Mouse (Mus musculus): ENCODE measurements around the gene Snapc2.
A peak's percentile ranks its signal among the peaks of the same experiment; 100 is the strongest.

Gene Snapc2

DNA sequence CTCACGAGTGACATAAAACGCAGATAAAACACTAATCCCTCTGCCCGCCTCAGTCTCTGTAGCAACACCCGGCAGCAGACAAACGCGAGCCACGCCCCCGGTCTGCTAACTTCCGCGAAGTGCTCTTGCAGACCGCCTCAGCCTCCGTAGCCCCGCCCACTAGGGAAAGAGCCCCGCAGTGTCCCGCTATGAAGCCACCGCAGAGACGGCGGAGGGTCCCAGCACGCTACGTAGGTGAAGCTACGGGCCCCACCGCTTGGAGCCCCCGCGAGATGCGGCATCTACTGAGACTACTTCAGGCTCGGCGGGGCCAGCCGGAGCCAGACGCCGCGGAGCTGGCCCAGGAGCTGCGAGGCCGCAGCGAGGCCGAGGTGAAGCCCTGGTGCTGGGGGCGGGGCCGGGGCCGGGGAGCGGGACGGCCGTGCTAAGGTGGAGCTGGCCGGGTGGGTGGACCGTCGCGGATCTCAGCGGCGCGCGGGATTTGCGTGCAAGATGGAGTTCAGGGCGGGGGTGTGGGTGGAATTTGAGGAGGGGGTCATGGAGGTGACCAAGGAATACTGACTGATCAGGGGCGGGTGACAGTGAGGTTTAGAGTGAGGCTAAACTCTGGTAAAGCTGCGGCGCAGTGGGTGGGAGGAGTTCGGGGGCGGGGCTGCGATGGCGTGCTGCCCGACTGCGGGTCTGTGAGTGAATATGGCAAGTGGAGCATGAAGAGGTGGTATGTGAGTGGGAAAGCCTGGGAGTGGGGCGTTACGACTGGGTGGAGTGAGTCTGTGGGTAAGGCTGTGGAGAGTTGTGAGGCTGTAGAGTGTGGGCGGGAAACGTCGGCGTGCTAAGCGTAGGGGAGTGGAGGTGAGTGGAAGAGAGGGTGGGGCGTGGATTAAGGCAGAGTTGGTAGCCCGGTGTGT, at the start of gene Snapc2:
Gene Snapc2 (plus strand): TSS at position 147 of the 908 bp plus-strand sequence.
- DNase-seq = peak; percentile 97

GRCm38 (mm10) chr8:4205246-4206123, 47.4 kb upstream of the Snapc2 start:
- DNase-seq = no peak

DNA sequence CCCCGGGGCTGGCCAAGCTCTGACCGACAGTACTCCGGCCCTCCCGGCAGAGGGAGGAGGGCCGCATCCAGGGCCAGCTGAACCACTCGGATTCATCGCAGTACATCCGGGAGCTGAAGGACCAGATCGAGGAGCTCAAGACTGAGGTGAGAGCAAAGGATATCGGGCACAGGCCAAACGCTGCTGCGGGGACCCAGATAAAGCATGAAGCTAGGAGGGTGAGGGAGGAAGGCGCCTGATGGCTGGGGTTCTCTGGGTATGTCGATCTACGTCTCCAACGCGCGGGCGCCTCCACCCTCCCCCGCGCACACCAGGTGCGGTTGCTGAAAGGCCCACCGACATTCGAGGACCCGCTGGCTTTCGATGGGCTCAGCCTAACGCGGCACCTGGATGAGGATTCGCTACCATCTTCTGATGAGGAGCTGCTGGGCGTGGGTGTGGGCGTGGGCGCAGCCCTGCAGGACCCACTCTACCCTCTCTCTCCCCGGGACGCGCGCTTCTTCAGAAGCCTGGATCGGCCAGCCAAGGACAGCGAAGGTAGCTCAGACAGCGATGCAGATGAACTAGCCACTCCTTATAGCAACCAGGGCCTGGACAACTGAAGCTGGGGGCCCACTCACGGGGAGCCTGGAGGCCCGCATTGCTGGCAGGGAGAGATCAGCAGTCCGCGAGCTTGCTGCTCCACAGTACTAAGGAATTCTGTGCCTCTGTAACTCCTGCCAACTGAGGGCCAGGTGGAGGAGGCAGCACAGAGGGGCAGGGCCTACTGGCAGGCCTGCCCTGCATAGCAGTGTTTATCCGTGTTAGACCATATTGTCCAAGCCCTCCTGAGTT, 46.5 kb upstream of the Snapc2 start:
- no peak for DNase-seq

DNA sequence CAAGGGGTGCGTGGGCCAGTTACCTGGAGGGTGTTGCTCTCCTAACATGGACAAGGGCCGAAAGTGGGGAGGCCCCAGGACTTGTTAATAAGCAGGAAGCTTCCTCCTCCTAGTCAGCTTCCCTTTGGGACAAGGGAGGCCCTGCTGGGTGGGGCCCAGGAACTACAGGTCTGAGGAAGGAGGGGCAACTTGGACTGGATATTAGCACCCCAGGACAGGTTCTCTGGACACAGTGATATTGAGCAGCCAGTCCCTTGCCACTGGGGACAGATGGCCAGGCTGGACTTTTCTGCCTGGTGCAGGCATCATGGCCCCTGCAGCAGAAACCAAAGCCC, 45.9 kb upstream of the Snapc2 start:
- DNase-seq = no peak

- DNase-seq = no peak
These were observed 41.8 kb upstream of the Snapc2 start for GRCm38 (mm10) chr8:4211097-4211496.

DNA sequence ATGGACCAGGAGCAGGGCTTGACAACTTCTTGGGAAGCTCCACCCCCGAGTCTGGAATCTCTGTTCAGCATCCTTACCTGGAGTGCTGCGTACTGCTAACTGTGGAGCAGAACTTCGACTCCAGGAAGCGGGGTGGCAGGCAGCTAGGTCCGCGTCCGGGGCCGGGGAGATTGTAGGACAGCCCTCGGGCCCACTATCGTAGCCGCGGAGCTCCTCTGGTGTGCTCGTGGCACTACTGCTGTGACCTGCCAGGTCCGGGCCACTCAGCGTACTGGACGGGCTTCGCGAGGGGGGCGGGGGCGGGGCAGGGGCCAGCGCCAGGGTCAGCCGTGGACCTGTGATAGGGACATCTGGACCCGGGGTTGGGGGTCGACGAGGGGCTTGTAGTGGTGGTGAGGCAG, 40.1 kb upstream of the Snapc2 start:
- no peak for DNase-seq

- peak; percentile 44 for DNase-seq
These were observed 39.5 kb upstream of the Snapc2 start for GRCm38 (mm10) chr8:4213210-4214005.

DNA sequence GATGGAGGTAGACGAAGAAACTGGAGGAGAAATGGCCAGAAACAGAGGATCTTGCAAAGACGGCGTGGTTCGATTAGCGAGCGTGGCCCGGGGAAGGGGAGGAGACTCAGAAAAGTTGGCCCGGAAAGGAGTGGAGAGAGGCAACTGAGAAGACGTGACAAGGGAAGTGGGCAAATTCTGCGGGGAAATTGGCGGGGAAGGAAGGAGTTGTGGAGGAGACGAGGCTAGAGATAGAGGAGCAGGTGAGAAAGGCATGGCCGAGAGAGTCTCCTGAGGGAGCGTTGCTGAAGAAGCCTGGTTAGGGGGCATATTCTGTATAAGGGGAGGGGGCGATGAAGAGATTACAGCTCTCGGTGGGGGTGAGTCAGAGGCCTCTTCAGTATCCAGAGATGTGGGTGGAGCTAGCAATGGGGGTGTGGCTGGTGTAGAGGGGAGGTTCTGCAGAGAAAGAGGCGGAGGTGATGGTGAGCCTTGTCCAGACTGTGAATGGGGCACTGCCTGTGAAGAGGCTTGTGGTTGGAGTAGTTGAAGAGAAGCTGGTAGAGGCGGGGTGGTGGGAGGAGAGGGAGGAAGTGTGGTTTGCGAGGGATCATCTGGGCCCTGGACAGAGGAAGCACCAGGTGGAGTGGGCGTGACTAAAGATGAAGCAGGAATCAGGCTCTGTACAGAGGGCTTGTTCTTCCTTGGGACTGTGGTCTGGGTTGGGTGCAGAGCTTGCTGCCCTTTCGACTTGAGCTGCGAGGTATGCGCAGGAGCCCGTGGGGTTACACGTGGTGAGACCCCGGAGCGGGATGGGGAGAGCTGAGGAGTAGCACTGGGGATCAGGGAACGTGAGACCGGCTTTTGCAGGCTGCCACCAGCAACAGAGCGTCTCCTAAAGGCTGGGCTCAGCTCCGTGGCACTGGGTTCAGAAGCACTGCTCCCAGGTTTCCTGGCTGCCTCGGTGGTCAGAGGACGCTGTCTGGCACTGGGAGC, 38.6 kb upstream of the Snapc2 start:
- DNase-seq = peak; percentile 43

GRCm38 (mm10) chr8:4216296-4216695, 36.6 kb upstream of the Snapc2 start:
- no peak for DNase-seq

DNA sequence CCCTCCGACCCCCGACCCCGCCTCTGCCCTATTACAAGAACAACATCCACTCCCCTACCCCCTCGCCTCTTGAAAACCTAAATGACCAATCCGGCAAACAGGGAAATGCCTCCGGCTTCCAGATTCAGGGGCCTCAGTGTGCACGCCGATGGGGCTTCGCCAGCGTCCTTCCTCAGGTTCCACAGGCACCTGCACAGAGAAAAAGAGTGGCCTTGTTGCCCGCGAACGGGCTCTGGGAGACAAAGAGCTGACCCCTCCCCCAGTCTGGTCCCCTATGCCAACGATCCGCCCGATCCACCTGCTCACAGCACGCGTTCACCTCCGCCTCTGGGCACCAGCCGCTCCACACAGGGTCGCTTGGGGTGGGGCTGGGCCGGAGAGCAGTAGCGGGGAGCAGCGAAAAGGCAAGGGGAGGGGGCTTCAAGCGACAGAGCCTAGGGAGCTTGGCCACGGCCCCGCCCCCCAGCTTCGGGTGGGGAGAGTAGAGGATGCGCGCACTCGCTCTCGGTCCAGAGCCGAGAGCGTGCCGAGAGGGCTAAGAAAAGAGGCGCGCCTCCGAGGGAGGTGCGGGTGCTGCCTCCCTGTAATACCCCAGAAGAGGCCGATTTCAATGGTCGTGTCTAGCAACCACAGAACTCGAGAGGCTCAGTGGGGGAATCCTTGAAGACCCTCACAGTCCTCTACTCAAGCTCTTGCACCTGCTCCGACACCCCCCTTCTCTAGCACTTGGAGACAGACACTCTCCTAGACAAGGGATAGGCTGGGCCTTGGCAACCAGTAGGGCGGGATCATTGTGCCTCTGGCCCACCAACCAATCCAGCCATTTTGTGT, 35.9 kb upstream of the Snapc2 start, which contains the start of gene Prr36:
Gene Prr36 (minus strand): TSS at position 669 of the 831 bp plus-strand sequence.
- no peak for DNase-seq

- no peak for DNase-seq
These were observed 33.3 kb upstream of the Snapc2 start for GRCm38 (mm10) chr8:4219617-4220016.

DNA sequence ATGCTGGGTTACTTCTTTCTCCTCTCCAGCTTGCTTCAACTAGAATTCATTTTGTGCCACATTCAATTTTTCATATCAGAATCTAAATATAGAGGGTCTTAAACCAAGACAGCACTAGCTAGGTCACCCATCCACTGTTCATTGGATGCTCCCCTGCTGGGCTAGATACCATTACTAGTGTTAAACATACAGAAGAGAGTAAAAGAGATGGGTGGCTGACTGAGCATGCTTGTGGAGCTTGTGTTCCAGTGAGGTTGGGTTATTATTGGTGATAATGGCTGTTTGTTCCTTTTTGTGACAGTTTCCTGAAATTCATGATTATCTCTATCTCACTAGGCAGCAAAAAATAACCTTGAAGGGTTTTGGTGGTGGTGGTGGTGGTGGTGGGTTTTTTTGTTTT, 30.8 kb upstream of the Snapc2 start:
- DNase-seq = no peak

DNA sequence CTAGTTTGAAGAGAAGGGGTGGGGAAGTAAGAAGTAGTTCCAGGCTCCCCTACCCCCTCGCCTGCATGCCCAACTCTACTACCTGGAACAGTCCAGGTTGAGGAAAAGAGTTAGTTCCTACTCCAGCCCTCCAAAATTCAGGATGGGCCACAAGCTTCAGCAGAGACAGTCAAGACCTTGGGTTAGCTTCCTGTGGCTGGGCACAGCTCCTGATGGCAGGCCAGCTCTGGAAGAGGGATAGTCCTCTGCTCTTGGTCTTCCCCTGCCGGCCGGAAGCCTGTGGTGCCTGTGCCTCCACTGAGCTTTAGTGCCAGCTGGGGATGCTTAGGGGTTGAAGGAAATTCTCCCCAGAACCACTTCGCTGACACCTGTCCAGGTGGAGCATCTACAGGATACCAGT, 26.6 kb upstream of the Snapc2 start:
- DNase-seq = no peak

DNA sequence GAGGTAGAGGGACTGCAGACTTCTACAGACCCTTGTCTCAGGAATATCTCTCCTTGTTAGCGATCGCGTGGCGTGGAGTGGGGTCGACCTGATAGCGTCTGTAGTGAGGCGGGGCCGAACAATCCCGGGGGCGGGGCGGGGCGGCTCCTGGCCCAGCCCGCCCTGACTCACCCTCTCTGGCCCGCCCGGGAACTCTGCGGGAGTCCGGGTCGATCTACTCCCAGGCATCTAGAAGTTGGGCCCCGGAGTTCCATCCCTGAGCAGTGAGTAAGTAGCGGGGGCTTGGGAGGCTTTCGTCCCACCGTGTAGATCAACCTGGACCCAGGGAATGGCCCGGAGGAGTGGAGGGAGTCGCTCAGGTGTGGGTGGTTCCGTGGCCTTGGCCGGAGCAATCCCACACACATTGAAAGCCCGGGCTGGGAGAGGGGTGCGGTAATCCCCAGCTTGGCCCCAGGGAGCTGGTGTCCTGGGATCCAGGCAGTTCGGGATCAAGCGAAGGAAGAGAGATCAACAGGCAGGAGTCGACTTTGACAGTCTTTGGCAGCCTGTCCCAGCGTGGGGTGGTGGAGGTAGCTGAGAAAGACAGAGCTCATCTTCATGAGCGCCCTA, 26.0 kb upstream of the Snapc2 start, which contains the start of gene Lrrc8e:
Gene Lrrc8e (plus strand): TSS at position 89 of the 609 bp plus-strand sequence.
- no peak for DNase-seq

GRCm38 (mm10) chr8:4227919-4228318, 25.0 kb upstream of the Snapc2 start:
- DNase-seq = no peak

DNA sequence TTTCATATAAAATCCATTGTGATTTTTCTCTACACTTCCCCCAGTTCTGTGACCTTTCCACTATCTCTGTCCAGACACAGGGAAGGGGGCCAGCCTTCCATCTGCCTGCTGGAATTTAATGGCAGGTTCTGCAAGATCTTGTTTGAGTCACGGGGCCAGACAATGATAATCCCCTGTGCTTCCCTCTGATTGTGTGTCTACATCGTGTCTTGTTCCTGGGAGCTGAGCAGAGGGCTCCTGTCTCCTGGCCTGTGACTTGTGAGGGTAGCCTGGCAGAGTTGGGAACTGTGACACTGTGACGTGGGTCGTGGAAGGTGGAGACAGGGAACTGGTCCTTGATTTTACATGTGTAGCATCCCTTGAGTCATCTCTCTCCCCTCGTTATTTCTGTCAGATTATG, 23.1 kb upstream of the Snapc2 start:
- DNase-seq = no peak

- no peak for DNase-seq
These were observed 22.1 kb upstream of the Snapc2 start for GRCm38 (mm10) chr8:4230612-4231351.

GRCm38 (mm10) chr8:4237814-4238433, 15.0 kb upstream of the Snapc2 start:
- peak; percentile 65 for DNase-seq

Data from kidney, adult 9 months (tissue).